Mouse (Mus musculus) CH12.LX (cell line): ENCODE results near the gene Eif4g3. TPM values are rescaled to one million over a fixed set of nuclear protein-coding genes. Genes with fewer than 3 reads are reported as not detected.

ENCODE experiments used
- DNase-seq: peaks from one replicate; pipeline ENCODE4 v3.0.0-alpha.2; 2013; ENCODE audit errors: extremely low read depth
- H3K27ac ChIP-seq: 2 replicates; pipeline ENCODE4 v1.5.1; 2012; ENCODE audit warnings: low read depth, mild to moderate bottlenecking, control low read depth, moderate library complexity; ENCODE audit not compliant: insufficient read depth
- H3K27me3 ChIP-seq: replicated peaks from 2 replicates; pipeline ENCODE3; 2012; ENCODE audit warnings: inconsistent platforms
- H3K36me3 ChIP-seq, 2 experiments: replicated peaks in 1 of 2; 2 replicates each; pipeline versions ENCODE3 to v1.6.1; 2012; ENCODE audit warnings: inconsistent platforms in 1 of 2, low read length in 1 of 2, mild to moderate bottlenecking in 1 of 2, mixed read lengths in 1 of 2, moderate library complexity in 1 of 2; ENCODE audit not compliant: control insufficient read depth in 1 of 2, insufficient read depth in 1 of 2
- H3K4me1 ChIP-seq, 2 experiments: 2 replicates each; pipeline ENCODE4 v1.6.1; 2012; ENCODE audit warnings: inconsistent platforms in 1 of 2, moderate library complexity in 1 of 2; ENCODE audit not compliant: insufficient read depth in 2 of 2, control insufficient read depth in 1 of 2
- H3K4me2 ChIP-seq: 2 replicates; pipeline ENCODE4 v1.6.1; 2012; ENCODE audit warnings: low read depth, mild to moderate bottlenecking, control low read depth; ENCODE audit not compliant: poor library complexity, insufficient read depth, severe bottlenecking
- H3K4me3 ChIP-seq, 3 experiments: fragments of 150-350 bp in 1 of 3; sonication (generic) in 1 of 3; replicated peaks in 1 of 3; 2 replicates each; pipeline versions ENCODE3 to v1.5.1; 2011 to 2012; ENCODE audit warnings: low read depth in 2 of 3, low read length in 2 of 3, mild to moderate bottlenecking in 2 of 3, moderate library complexity in 2 of 3, control low read depth in 1 of 3, improper control_type of control experiment in 1 of 3, inconsistent platforms in 1 of 3, mixed read lengths in 1 of 3; ENCODE audit not compliant: poor library complexity in 1 of 3
- H3K79me2 ChIP-seq: replicated peaks from 2 replicates; pipeline ENCODE4 v1.6.1; 2012; ENCODE audit warnings: mild to moderate bottlenecking, moderate library complexity; ENCODE audit not compliant: control insufficient read depth, poor library complexity, insufficient read depth, severe bottlenecking; ENCODE audit errors: extremely low read depth
- H3K9ac ChIP-seq: 2 replicates; pipeline ENCODE4 v1.6.1; 2012; ENCODE audit warnings: low read depth, mild to moderate bottlenecking, control low read depth, moderate library complexity; ENCODE audit not compliant: insufficient read depth
- H3K9me3 ChIP-seq: replicated peaks from 2 replicates; pipeline ENCODE3; 2012; ENCODE audit warnings: low read length, inconsistent platforms, mixed read lengths
- BHLHE40 ChIP-seq: IDR thresholded peaks from 2 replicates; pipeline ENCODE4 v1.6.1; 2011; ENCODE audit warnings: mild to moderate bottlenecking, low read depth, low read length, improper control_type of control experiment
- CHD1 ChIP-seq: IDR thresholded peaks from 2 replicates; pipeline ENCODE4 v1.6.1; 2012; ENCODE audit warnings: low read depth, low read length, improper control_type of control experiment, inconsistent platforms
- CHD2 ChIP-seq: IDR thresholded peaks from 2 replicates; pipeline ENCODE4 v1.6.1; 2011; ENCODE audit warnings: low read length, improper control_type of control experiment
- CTCF ChIP-seq, 2 experiments: IDR thresholded peaks in 1 of 2; conservative IDR thresholded peaks in 1 of 2; 2 replicates each; pipeline ENCODE4 v1.5.1; 2011 to 2012; ENCODE audit warnings: low read depth in 2 of 2, low read length in 2 of 2, improper control_type of control experiment in 1 of 2, inconsistent platforms in 1 of 2, mild to moderate bottlenecking in 1 of 2, moderate library complexity in 1 of 2
- ELF1 ChIP-seq: IDR thresholded peaks from 2 replicates; pipeline ENCODE4 v1.6.1; 2014; ENCODE audit warnings: low read depth, mild to moderate bottlenecking, inconsistent platforms, low read length, improper control_type of control experiment
- EP300 ChIP-seq: IDR thresholded peaks from 2 replicates; pipeline ENCODE4 v1.6.1; 2011; ENCODE audit warnings: low read length, improper control_type of control experiment
- ETS1 ChIP-seq: conservative IDR thresholded peaks from 2 replicates; pipeline ENCODE4 v1.6.1; 2012; ENCODE audit warnings: low read depth, mild to moderate bottlenecking, inconsistent platforms, low read length, improper control_type of control experiment, moderate library complexity
- JUND ChIP-seq: conservative IDR thresholded peaks from 2 replicates; pipeline ENCODE4 v1.6.1; 2011; ENCODE audit warnings: low read depth, low read length, improper control_type of control experiment
- KAT2A ChIP-seq: IDR thresholded peaks from 2 replicates; pipeline ENCODE4 v1.6.1; 2012; ENCODE audit warnings: low read length, improper control_type of control experiment, inconsistent platforms; ENCODE audit not compliant: insufficient replicate concordance
- MAFK ChIP-seq: IDR thresholded peaks from 2 replicates; pipeline ENCODE4 v1.6.1; 2011; ENCODE audit warnings: low read length, improper control_type of control experiment; ENCODE audit not compliant: insufficient replicate concordance
- MAX ChIP-seq: IDR thresholded peaks from 2 replicates; pipeline ENCODE4 v1.6.1; 2011; ENCODE audit warnings: low read length, improper control_type of control experiment
- MAZ ChIP-seq: IDR thresholded peaks from 2 replicates; pipeline ENCODE4 v1.6.1; 2012; ENCODE audit warnings: low read depth, mild to moderate bottlenecking, inconsistent platforms, low read length, improper control_type of control experiment, moderate library complexity
- MEF2A ChIP-seq: IDR thresholded peaks from 2 replicates; pipeline ENCODE4 v1.6.1; 2014; ENCODE audit warnings: low read depth, mild to moderate bottlenecking, inconsistent platforms, low read length, improper control_type of control experiment, borderline replicate concordance
- MYC ChIP-seq: IDR thresholded peaks from 2 replicates; pipeline ENCODE4 v1.6.1; 2011; ENCODE audit warnings: low read depth, mild to moderate bottlenecking, improper control_type of control experiment, low read length
- NELFE ChIP-seq: IDR thresholded peaks from 2 replicates; pipeline ENCODE4 v1.6.1; 2011; ENCODE audit warnings: low read depth, low read length, improper control_type of control experiment
- NRF1 ChIP-seq: IDR thresholded peaks from 2 replicates; pipeline ENCODE4 v1.6.1; 2014; ENCODE audit warnings: low read depth, mild to moderate bottlenecking, inconsistent platforms, low read length, improper control_type of control experiment, moderate library complexity
- POLR2A ChIP-seq: IDR thresholded peaks from 2 replicates; pipeline ENCODE4 v1.6.1; 2011; ENCODE audit warnings: low read depth, mild to moderate bottlenecking, improper control_type of control experiment, low read length
- RAD21 ChIP-seq: IDR thresholded peaks from 2 replicates; pipeline ENCODE4 v1.6.1; 2011; ENCODE audit warnings: low read depth, mild to moderate bottlenecking, low read length, improper control_type of control experiment, moderate library complexity
- RCOR1 ChIP-seq: conservative IDR thresholded peaks from 2 replicates; pipeline ENCODE4 v1.6.1; 2012; ENCODE audit warnings: low read depth, mild to moderate bottlenecking, inconsistent platforms, low read length, improper control_type of control experiment
- SIN3A ChIP-seq: IDR thresholded peaks from 2 replicates; pipeline ENCODE4 v1.6.1; 2012; ENCODE audit warnings: low read length, improper control_type of control experiment, inconsistent platforms
- SMC3 ChIP-seq: IDR thresholded peaks from 2 replicates; pipeline ENCODE4 v1.6.1; 2011; ENCODE audit warnings: low read depth, low read length, improper control_type of control experiment
- TBP ChIP-seq: conservative IDR thresholded peaks from 2 replicates; pipeline ENCODE4 v1.6.1; 2011; ENCODE audit warnings: low read depth, low read length, improper control_type of control experiment
- TCF12 ChIP-seq: IDR thresholded peaks from 2 replicates; pipeline ENCODE4 v1.6.1; 2014; ENCODE audit warnings: low read depth, mild to moderate bottlenecking, inconsistent platforms, low read length, improper control_type of control experiment
- USF1 ChIP-seq: IDR thresholded peaks from 2 replicates; pipeline ENCODE4 v1.6.1; 2014; ENCODE audit warnings: low read depth, mild to moderate bottlenecking, inconsistent platforms, low read length, improper control_type of control experiment
- ZC3H11A ChIP-seq: IDR thresholded peaks from 2 replicates; pipeline ENCODE4 v1.6.1; 2012; ENCODE audit warnings: low read depth, mild to moderate bottlenecking, inconsistent platforms, low read length, improper control_type of control experiment
- ZMIZ1 ChIP-seq: IDR thresholded peaks from 2 replicates; pipeline ENCODE4 v1.6.1; 2012; ENCODE audit warnings: low read depth, mild to moderate bottlenecking, inconsistent platforms, low read length, improper control_type of control experiment
- ZNF384 ChIP-seq: IDR thresholded peaks from 2 replicates; pipeline ENCODE4 v1.6.1; 2012; ENCODE audit warnings: low read depth, low read length, improper control_type of control experiment, inconsistent platforms
- dilution Hi-C: fragments of 300-500 bp; cut with MboI; formaldehyde crosslinking; loops from 2 replicates; pipeline ENCODE4 v1.14.3; 2020; ENCODE audit warnings: low sequenced_read_pairs; ENCODE audit not compliant: extremely low pct_unique_long_range_greater_than_20kb, extremely low pct_ligation_motif_present
- in situ Hi-C: fragments of 300-500 bp; cut with MboI; formaldehyde crosslinking; loops from 3 replicates; pipeline ENCODE4 v1.14.3; 2019; ENCODE audit warnings: low sequenced_read_pairs, low pct_ligation_motif_present, low pct_unique_long_range_greater_than_20kb, mixed read lengths
- polyA plus RNA-seq: library from polyadenylated mRNA; unstranded; fragments of >175 nt; gene quantifications from 2 replicates; pipeline ENCODE4 v1.2.1, GENCODE M21; 2012; ENCODE audit warnings: low read depth; ENCODE audit not compliant: insufficient read length
- total RNA-seq, 2 experiments: library from RNA; depleted of rRNA; stranded (reverse); fragments of 300-350 nt in 1 of 2; fragments of >200 nt in 1 of 2; gene quantifications; 2 replicates each; pipeline ENCODE4 v1.2.3; 2012 to 2014

Eif4g3 gene
- total and polyA plus RNA-seq, 3 experiments = 10.8 to 47.2 (median 24.0) TPM

DNA sequence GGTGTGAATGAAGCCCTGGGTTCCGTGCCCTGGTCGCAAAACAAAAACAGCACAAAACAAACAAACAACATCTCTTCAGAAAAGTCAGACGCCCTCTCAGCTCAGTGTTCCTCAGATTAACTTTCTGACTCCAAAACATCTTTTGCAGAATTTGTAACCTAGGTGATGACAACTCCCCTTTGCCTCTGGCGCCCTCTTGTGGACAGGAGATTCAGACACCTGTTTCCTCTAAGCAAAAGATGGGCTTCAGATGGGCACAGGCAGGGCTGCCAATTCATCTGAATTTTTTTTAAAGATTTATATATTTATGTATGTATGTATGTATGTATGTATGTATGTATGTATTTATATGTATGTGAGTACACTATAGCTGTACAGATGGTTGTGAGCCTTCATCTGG, 40.0 kb upstream of the Eif4g3 start:
- H3K27me3 ChIP-seq = peaks cover 55% of the 10 kb centered on the region
- DNase-seq = peak; percentile 76
- H3K4me2 ChIP-seq = no peak overlapping the region
- H3K9ac ChIP-seq = no peak overlapping the region
- peaks cover 2% of the 10 kb centered on the region for H3K9me3 ChIP-seq
- TF ChIP-seq USF1 (no peak), ZC3H11A (0 out of 2 replicates have a peak, but pooled peaks have one; percentile 28), RAD21 (peak; percentile 87), TBP (no peak), CHD1 (no peak), NRF1 (no peak), CTCF (conservative IDR thresholded peaks at IDR 0.05 in 1 of 2, IDR thresholded peaks at IDR 0.05 in 1 of 2; ENCODE audit: low read depth in 2 of 2, low read length in 2 of 2) (peak; percentile 74 to 91), JUND (no peak), KAT2A (no peak), MAZ (no peak), MEF2A (no peak), SMC3 (peak; percentile 90), MAX (no peak), MAFK (no peak)
- H3K4me1 ChIP-seq = no peaks in the 10 kb centered on the region
- in situ Hi-C loops = loop anchor here (25.0 kb wide), 2 partner anchors 359 to 459 kb away; partner anchors contain the start of gene Ddost
- dilution Hi-C loops = no loop called here
- no peaks in the 10 kb centered on the region for H3K36me3 ChIP-seq
- no peak overlapping the region for H3K4me3 ChIP-seq
- H3K79me2 ChIP-seq = no peaks in the 10 kb centered on the region
- no peak overlapping the region for H3K27ac ChIP-seq

- Histone ChIP-seq H3K9ac (no peak overlapping the region), H3K27me3 (peaks cover 46% of the 10 kb centered on the region)
- TF ChIP-seq BHLHE40 (no peak), SMC3 (no peak), CTCF (conservative IDR thresholded peaks at IDR 0.05 in 1 of 2, IDR thresholded peaks at IDR 0.05 in 1 of 2; ENCODE audit: low read depth in 2 of 2, low read length in 2 of 2) (no peak), POLR2A (no peak), NRF1 (no peak), ZMIZ1 (no peak), KAT2A (no peak), SIN3A (no peak), TCF12 (no peak), CHD2 (no peak), EP300 (no peak), NELFE (no peak), ZNF384 (no peak), ELF1 (no peak), MYC (no peak), ETS1 (no peak), MAZ (no peak), RCOR1 (no peak)
- TF ChIP-seq, all 38 proteins: peak for 0
- Histone ChIP-seq H3K27ac (no peak overlapping the region), H3K79me2 (no peaks in the 10 kb centered on the region), H3K9me3 (peaks cover 2% of the 10 kb centered on the region), H3K4me1 (no peaks in the 10 kb centered on the region), H3K36me3 (no peaks in the 10 kb centered on the region), H3K4me3 (no peak overlapping the region), H3K4me2 (no peak overlapping the region)
- no peak for DNase-seq
- dilution Hi-C loops = no loop called here
- in situ Hi-C loops = loop anchor here (25.0 kb wide), 2 partner anchors 358 to 458 kb away; partner anchors contain the start of gene Ddost
Observed at GRCm38 (mm10) chr4:137954184-137954583, 38.6 kb upstream of the Eif4g3 start.
